Mouse (Mus musculus) kidney, postnatal 0 days (tissue): ENCODE results near the gene Hhex. TPM values are rescaled to one million over a fixed set of nuclear protein-coding genes. Genes with fewer than 3 reads are reported as not detected.

Experiments used
- ATAC-seq: fragments of 200-750 bp; cut with Nextera tagmentation; replicated peaks from 2 replicates; pipeline ENCODE4 v1.8.0; 2017; ENCODE audit warnings: low read depth, moderate number of reproducible peaks, moderate TSS enrichment, moderate library complexity; ENCODE audit not compliant: low FRiP score
- DNase-seq: peaks from one replicate; pipeline ENCODE4 v3.0.0-alpha.2; 2016; ENCODE audit warnings: low spot score
- H3K27ac ChIP-seq: fragments of 300-500 bp; sonication (generic); 2 replicates; pipeline ENCODE4 v1.5.1; 2014; ENCODE audit warnings: mild to moderate bottlenecking
- H3K27me3 ChIP-seq: fragments of 300-500 bp; sonication (generic); 2 replicates; pipeline ENCODE4 v1.6.1; 2014; ENCODE audit warnings: low read length, mixed read lengths; ENCODE audit not compliant: insufficient read depth
- H3K36me3 ChIP-seq: fragments of 300-500 bp; sonication (generic); 2 replicates; pipeline ENCODE4 v1.6.1; 2014; ENCODE audit warnings: low read length, mixed read lengths; ENCODE audit not compliant: insufficient read depth
- H3K4me1 ChIP-seq: fragments of 300-500 bp; sonication (generic); replicated peaks from 2 replicates; pipeline ENCODE4 v1.6.1; 2014; ENCODE audit warnings: antibody characterized with exemption, low read length, mixed read lengths; ENCODE audit not compliant: insufficient read depth
- H3K4me2 ChIP-seq: fragments of 300-500 bp; sonication (generic); 2 replicates; pipeline ENCODE4 v1.6.1; 2014; ENCODE audit warnings: mild to moderate bottlenecking, low read length, moderate library complexity, mixed read lengths
- H3K4me3 ChIP-seq: fragments of 300-500 bp; sonication (generic); replicated peaks from 2 replicates; pipeline ENCODE4 v1.5.1; 2014; ENCODE audit warnings: low read depth, low read length
- H3K9ac ChIP-seq: fragments of 300-500 bp; sonication (generic); 2 replicates; pipeline ENCODE4 v1.6.1; 2014; ENCODE audit warnings: low read depth, low read length
- H3K9me3 ChIP-seq: fragments of 300-500 bp; sonication (generic); replicated peaks from 2 replicates; pipeline ENCODE4 v1.6.1; 2016; ENCODE audit warnings: low read length, inconsistent platforms, mixed read lengths
- CTCF ChIP-seq: IDR thresholded peaks from 2 replicates; pipeline ENCODE4 v1.5.1; 2016; ENCODE audit warnings: antibody characterized with exemption, low read depth, mild to moderate bottlenecking, moderate library complexity
- WGBS: fragments of 180-500 bp; shearing (Covaris S2); extraction: QIAGEN DNeasy Blood & Tissue Kit; methylation state at CpG from one replicate; pipeline ENCODE4 v1.1.7; 2014; 5-methylcytosine and 5-hydroxymethylcytosine counted together
- polyA plus RNA-seq: library from polyadenylated mRNA; unstranded; fragments of >200 nt; fragmentation: Nextera tagmentation; extraction: Ambion mirVana; gene quantifications from 2 replicates; pipeline ENCODE4 v1.2.1, GENCODE M21; 2015

Hhex gene
- polyA plus RNA-seq, 1 experiment from 2014 or later, result 7.6 TPM

DNA sequence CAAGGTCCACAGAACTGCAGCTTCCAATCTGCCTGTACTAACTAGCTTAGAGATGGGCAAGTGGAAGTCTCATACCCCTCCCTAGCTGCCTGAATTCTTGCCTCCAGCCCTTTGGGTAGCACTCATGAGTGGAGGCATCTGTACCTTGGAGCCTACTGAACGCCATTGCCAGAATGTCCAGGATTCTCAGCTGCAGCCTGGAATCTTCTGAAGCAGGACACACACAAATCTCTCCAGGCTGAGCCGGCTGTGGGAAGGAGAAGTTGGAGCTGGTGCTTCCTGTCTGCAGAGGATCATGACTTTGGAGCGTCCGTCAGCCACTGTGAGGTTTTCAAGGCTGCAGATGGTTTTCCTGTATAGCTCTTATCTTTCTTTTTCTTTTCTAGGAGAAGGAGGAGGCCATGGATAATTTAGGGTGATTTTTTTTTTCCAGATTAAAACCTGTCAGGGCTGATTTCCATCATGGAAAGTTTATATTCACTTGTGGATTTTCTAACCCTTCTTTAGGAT, 9.1 kb downstream of the Hhex start:
- Histone ChIP-seq H3K9ac (no peak overlapping the region), H3K36me3 (no peaks in the 10 kb centered on the region), H3K27ac (no peak overlapping the region), H3K4me1 (no peaks in the 10 kb centered on the region), H3K27me3 (peaks cover 9% of the 10 kb centered on the region), H3K4me3 (no peak overlapping the region), H3K9me3 (no peaks in the 10 kb centered on the region), H3K4me2 (no peak overlapping the region)
- DNase-seq (no peak), ATAC-seq (no peak)
- no peak for TF ChIP-seq CTCF
- WGBS, result 52% methylated on average over 4 of the region's 4 CpGs

DNA sequence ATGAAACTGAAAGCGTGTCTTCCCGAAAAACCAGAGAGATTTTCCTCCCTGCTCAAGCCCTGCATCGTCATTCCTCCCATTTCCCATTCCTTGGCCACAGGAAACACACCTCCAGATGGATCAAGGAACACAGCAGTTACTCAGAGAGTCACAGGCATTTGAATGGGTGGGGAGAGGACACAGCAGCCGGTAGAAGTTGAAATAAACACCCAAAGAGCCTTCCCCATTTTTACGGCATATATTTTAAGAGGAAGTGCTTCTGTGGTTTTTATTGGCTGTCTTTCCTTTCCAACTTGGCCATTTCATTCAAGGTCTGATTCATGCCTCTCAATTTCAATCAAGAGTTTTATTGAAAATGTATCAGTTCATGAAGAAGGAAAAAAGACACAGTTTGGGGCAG, 13.6 kb downstream of the Hhex start:
- ATAC-seq, result no peak
- H3K9me3 ChIP-seq, result no peaks in the 10 kb centered on the region
- 55% methylated on average over 5 of the region's 5 CpGs for WGBS

DNA sequence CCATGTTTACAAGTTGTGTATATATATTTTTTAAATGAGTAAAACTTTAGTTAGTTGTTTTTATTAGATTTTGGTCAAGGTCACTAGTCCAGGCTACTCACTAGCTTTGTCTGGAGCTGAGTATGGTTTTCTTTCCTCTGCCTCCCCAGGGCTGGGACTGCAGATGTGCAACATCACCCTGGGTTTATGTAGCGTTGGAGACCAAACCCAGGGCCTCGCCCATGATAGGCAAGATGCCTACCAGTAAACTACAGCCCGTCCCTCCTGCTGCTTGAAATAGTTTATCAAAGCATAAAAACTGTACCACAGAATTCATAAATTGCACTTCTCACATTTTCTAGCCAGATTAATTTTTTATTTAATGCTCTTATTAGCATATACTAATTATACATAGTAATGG, 14.6 kb downstream of the Hhex start:
- Histone ChIP-seq H3K4me1 (no peaks in the 10 kb centered on the region), H3K27ac (no peak overlapping the region), H3K4me3 (no peak overlapping the region), H3K9ac (no peak overlapping the region), H3K36me3 (no peaks in the 10 kb centered on the region), H3K9me3 (no peaks in the 10 kb centered on the region), H3K27me3 (no peaks in the 10 kb centered on the region), H3K4me2 (no peak overlapping the region)
- no peak for ATAC-seq
- TF ChIP-seq CTCF, result no peak
- 88% methylated on average over 3 of the region's 3 CpGs for WGBS
- no peak for DNase-seq

More for the DNA sequence above, 13.6 kb downstream of the Hhex start:
- no peaks in the 10 kb centered on the region for H3K27me3 ChIP-seq
- no peak overlapping the region for H3K9ac ChIP-seq
- H3K4me1 ChIP-seq, result no peaks in the 10 kb centered on the region
- H3K4me2 ChIP-seq, result no peak overlapping the region
- no peak overlapping the region for H3K27ac ChIP-seq
- DNase-seq, result no peak
- no peaks in the 10 kb centered on the region for H3K36me3 ChIP-seq
- TF ChIP-seq CTCF, result no peak
- H3K4me3 ChIP-seq, result no peak overlapping the region

DNA sequence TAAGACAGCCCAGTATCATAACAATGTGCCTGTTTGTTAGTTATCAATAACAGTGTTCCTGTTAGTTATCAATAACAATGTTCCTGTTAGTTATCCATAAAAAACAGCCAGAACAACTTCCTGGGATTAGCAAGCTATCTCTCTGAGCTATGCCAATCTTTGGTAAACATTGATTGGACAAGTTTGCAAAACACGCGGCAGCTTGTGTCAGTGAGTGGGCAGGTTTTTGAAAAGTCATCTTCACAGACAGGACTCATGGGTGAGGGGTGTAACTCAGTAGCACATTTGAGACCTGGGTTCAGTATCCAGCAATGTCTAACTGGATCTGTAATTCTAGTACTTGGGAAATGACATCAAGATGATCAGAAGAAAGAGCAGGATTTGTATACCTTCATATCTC, 20.9 kb downstream of the Hhex start:
- H3K36me3 ChIP-seq, result no peaks in the 10 kb centered on the region

DNA sequence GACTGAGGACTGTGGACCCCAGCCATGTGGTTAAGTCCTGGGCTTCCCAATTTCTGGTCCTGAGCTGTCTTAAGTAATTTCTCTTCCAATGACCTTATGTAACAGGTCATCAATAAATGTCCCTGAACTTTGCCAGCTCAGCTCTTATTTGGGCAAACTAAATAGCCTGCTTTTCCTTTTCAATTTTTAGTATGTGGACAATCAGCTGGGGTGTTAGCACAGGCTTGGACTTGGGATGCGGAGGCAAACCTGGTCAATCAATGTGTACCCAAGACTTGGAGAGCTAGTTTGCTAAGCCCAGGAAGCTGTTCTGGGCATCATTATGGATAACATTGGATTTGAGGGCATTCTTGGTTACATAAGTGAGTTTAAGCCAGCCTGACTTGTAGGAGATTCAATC, 21.4 kb downstream of the Hhex start:
- 100% methylated on average over 1 of the region's 1 CpGs for WGBS
- Histone ChIP-seq H3K4me1 (no peaks in the 10 kb centered on the region), H3K27me3 (no peaks in the 10 kb centered on the region), H3K4me2 (no peak overlapping the region), H3K36me3 (no peaks in the 10 kb centered on the region), H3K9me3 (no peaks in the 10 kb centered on the region), H3K4me3 (no peak overlapping the region), H3K27ac (no peak overlapping the region), H3K9ac (no peak overlapping the region)
- DNase-seq, result no peak
- no peak for ATAC-seq
- no peak for TF ChIP-seq CTCF

More for the DNA sequence above, 20.9 kb downstream of the Hhex start:
- Histone ChIP-seq H3K4me2 (no peak overlapping the region), H3K27me3 (no peaks in the 10 kb centered on the region), H3K4me3 (no peak overlapping the region), H3K9ac (no peak overlapping the region), H3K27ac (no peak overlapping the region), H3K9me3 (no peaks in the 10 kb centered on the region), H3K4me1 (no peaks in the 10 kb centered on the region)
- WGBS, result 88% methylated on average over 2 of the region's 2 CpGs
- DNase-seq (no peak), ATAC-seq (no peak)
- no peak for TF ChIP-seq CTCF

DNA sequence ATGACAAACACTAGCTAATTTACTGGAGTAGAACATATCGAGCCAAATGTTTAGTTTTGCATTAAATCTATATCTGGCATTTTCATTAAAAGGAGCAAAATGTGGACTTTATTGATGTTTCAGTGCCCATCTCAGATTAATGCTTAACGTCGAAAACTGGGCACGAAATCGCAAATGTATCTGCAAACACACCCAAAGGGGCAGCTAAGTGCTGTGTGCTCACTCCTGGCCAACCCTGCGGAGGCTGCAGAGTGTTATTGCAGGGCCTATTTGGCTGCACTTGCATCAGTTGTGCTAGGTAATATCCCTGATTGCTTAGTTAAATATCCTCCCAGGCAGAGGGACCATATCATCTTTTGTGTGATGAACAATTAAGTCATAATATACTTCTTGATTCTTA, 23.4 kb downstream of the Hhex start:
- Histone ChIP-seq H3K4me3 (no peak overlapping the region), H3K36me3 (no peaks in the 10 kb centered on the region), H3K4me1 (no peaks in the 10 kb centered on the region), H3K27ac (no peak overlapping the region), H3K9ac (no peak overlapping the region), H3K9me3 (no peaks in the 10 kb centered on the region), H3K4me2 (no peak overlapping the region), H3K27me3 (no peaks in the 10 kb centered on the region)
- TF ChIP-seq CTCF, result no peak
- DNase-seq (no peak), ATAC-seq (no peak)
- WGBS, result 65% methylated on average over 6 of the region's 6 CpGs

DNA sequence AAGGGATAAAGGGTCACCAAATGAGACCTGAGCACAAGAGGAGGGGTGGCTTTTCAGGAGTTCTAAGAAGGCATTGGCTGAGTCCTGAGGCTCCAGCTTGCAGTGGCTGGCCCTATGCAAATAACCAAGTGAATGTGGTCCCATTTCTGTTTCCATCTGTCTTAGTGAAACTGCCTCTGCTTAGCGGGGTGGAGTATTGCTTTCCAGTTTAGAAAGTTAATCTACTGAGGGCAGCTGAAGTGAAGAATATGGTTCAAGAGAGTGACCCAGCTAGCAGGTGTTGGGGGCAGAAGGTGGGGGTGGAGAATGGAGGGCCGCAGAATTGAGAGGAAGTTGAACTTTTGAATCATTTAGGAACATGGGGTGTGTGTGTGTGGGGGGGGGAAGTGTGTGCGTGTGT, 31.8 kb downstream of the Hhex start:
- no peak for DNase-seq
- Histone ChIP-seq H3K4me1 (no peaks in the 10 kb centered on the region), H3K27ac (no peak overlapping the region), H3K4me3 (no peak overlapping the region), H3K9ac (no peak overlapping the region), H3K9me3 (no peaks in the 10 kb centered on the region), H3K36me3 (no peaks in the 10 kb centered on the region), H3K4me2 (no peak overlapping the region), H3K27me3 (no peaks in the 10 kb centered on the region)
- TF ChIP-seq CTCF, result no peak
- ATAC-seq, result no peak
- 75% methylated on average over 3 of the region's 3 CpGs for WGBS
